ENCODE assay signal across 8 mouse cellular contexts in the genomic region with DNA sequence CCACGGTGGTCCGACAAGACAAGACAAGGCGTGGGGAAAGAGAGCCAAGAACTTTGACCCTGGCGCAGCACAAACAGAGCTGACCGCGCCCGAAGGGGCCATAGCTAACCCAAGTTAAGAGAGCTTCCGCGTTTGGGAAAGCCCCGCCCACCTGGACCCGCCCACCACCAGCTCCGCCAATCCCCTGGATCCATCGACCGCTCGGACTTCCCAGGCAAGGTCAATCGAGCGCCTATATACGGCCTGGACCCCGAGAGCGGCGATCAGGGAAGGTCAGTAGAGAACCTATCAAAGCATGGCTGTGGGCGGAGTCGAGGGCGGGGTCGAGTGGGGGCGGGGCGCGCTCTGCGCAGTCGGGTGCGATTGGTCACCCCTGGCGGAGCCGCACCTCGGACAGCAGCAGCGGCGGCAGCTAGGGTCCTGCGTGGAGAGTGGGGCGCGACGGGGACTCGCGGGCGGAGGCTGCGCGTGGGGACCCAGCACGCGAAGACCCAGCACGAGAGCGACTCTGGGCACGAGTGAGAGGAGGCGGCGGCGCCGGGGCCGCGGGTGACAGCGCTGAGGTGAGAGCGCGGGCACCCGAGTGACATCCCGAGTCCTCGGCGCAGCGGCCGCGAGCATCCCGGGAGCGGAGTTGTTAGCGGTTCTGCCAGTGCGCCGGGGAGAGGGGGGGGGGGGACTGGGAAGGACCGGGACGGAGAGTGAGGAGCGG. TPM values are rescaled to one million over a fixed set of nuclear protein-coding genes. Genes with fewer than 3 reads are reported as not detected.
DNase-seq lines count a peak whose midpoint lies in the region; ATAC-seq and TF ChIP-seq lines count a peak whose summit lies in the region.

A gene (plus strand): TSS at position 353 of the 712 bp plus-strand sequence.

- no peak; the same call in 1 of the 2 replicates for TF ChIP-seq CTCF in lung, postnatal 0 days (IDR thresholded peaks at IDR 0.05)

- peak; percentile 69 for ATAC-seq in frontal cortex, adult (ENCODE audit: low TSS enrichment)
- ATAC-seq in lung, postnatal 0 days = peak; percentile 86

- H3K4me3 ChIP-seq in hindbrain, embryonic 10.5 days = peak within 1 kb of the TSS; percentile 87
- peak within 1 kb of the TSS; percentile 77 for H3K4me3 ChIP-seq in lung, postnatal 0 days (ENCODE audit: low read depth, low read length)

- no peak for TF ChIP-seq EP300 in lung, postnatal 0 days (IDR thresholded peaks at IDR 0.05)

- peak within 1 kb of the TSS; percentile 83 for H3K4me2 ChIP-seq in lung, postnatal 0 days (replicated peaks; ENCODE audit: low read depth, low read length)

- H3K9me3 ChIP-seq in hindbrain, embryonic 10.5 days = no peaks in the 10 kb centered on the region
- no peaks in the 10 kb centered on the region for H3K9me3 ChIP-seq in lung, postnatal 0 days (ENCODE audit: low read length)

- peak within 1 kb of the TSS; percentile 85 for H3K27ac ChIP-seq in hindbrain, embryonic 10.5 days
- H3K27ac ChIP-seq in lung, postnatal 0 days (ENCODE audit: low read length) = peak within 1 kb of the TSS; percentile 89

- H3K36me3 ChIP-seq in hindbrain, embryonic 10.5 days = no peaks in the 10 kb centered on the region
- no peaks in the 10 kb centered on the region for H3K36me3 ChIP-seq in lung, postnatal 0 days (ENCODE audit: insufficient read depth, low read length)

- peak within 1 kb of the TSS; percentile 67 for H3K9ac ChIP-seq in lung, postnatal 0 days (replicated peaks; ENCODE audit: low read depth)

- peak; percentile 99 for DNase-seq in MN1 (ENCODE audit: low spot score)
- DNase-seq in cerebellum, adult 9-10 months = peak; percentile 99
- DNase-seq in hindbrain, embryonic 10.5 days (ENCODE audit: low spot score) = peak; percentile 100
- DNase-seq in layer of hippocampus, adult 9-11 months = peak; percentile 99
- DNase-seq in lung, postnatal 0 days (ENCODE audit: low spot score) = peak; percentile 99
- peak; percentile 99 for DNase-seq in ovary, postnatal 14 days (ENCODE audit: low spot score)
- peak; percentile 99 for DNase-seq in thymus, postnatal 14 days

- H3K4me1 ChIP-seq in hindbrain, embryonic 10.5 days (replicated peaks) = peaks cover 36% of the 10 kb centered on the region
- peaks cover 3% of the 10 kb centered on the region; the same call in 1 of the 2 replicates for H3K4me1 ChIP-seq in lung, postnatal 0 days (ENCODE audit: insufficient read depth, low read depth, low read length)

- under 1% methylated on average over 74 of the region's 74 CpGs for WGBS in hindbrain, embryonic 10.5 days
- WGBS in lung, postnatal 0 days = under 1% methylated on average over 72 of the region's 74 CpGs

- H3K27me3 ChIP-seq in hindbrain, embryonic 10.5 days (ENCODE audit: insufficient read depth, poor library complexity, severe bottlenecking) = peaks cover 30% of the 10 kb centered on the region
- no peaks in the 10 kb centered on the region for H3K27me3 ChIP-seq in lung, postnatal 0 days (replicated peaks; ENCODE audit: insufficient read depth, low read length)

RNA-seq across cellular contexts. Expression of the gene that starts here (rescaled TPM):
- 10.4 and 16.4 TPM in 2 replicates for polyA plus RNA-seq in hindbrain, embryonic 10.5 days (2016; fragmentation: Nextera tagmentation; extraction: Ambion mirVana)
- polyA plus RNA-seq in lung, postnatal 0 days (2015; fragmentation: Nextera tagmentation; extraction: Ambion mirVana) = 55.5 and 67.3 TPM in 2 replicates

Comparison
In these comparisons a context has a peak if more than half of its experiments do, and no peak if none do; other contexts are left out.
1. Peak in every context shown above with its lines: DNase-seq, ATAC-seq, H3K4me3 ChIP-seq and H3K27ac ChIP-seq.